Mouse (Mus musculus) kidney, postnatal 36 days (tissue): Measurements from ENCODE around the gene Eddm3b.

Source experiments
- DNase-seq, 2 experiments: peaks; one replicate each; pipeline ENCODE4 v3.0.0; 2021 to 2022; ENCODE audit warnings: mixed read lengths in 2 of 2

Eddm3b gene

DNA sequence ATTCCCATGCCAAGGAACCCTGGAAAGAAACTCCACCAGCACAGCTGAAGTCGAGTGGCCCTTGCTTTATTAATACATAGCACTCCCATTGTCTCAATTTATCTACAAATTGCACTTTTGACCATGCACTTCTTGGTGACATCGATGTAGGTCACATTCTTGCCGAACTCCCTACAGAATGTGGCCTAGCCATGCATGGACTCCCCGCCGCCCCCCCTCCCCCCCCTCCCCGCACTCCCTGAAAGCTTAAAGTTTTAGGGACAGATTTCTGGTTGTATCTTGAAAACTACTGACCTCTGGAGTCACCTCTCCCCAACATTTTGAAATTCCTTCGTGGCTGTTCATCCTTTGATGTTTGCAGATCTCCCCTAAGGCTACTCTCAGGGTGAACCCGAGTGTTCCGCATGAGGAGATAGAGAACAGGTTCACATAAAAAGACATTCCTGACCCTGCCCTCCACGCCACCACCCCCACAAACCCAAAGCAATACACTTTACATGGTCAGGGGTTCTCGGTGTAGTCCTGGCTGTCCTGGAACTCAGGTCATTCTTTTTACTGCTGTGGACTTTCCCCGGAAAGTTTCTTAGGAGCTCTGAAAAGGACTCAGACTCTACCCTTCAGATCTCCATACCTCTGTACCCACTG is at the start of gene Eddm3b:
TSS of gene Eddm3b (plus strand) at position 511 of the 645 bp plus-strand sequence.
- DNase-seq, result peak; percentile 18 to 50

DNA sequence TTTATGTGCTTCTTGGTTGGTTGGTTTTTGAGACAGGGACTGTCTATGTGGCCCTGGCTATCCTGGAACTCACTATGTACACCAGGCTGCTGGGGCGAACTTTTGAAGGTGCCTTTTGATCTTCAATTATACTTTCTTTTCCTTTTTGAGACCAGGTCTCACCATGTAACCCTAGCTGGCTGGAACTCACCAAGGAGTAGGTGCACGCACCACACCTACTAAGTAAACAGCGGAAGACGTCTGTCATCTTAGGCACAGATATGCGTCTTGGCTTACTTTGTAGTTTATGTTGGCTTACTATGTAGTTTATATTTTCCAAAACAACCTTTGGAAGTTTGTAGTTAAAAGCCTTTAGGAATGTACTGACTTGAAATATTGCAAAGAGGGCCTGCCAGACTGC is 45.3 kb upstream of the Eddm3b start:
- DNase-seq, result no peak

GRCm38 (mm10) chr14:51069617-51070016 is 44.6 kb upstream of the Eddm3b start:
- DNase-seq, result peak; percentile 41 to 73

DNA sequence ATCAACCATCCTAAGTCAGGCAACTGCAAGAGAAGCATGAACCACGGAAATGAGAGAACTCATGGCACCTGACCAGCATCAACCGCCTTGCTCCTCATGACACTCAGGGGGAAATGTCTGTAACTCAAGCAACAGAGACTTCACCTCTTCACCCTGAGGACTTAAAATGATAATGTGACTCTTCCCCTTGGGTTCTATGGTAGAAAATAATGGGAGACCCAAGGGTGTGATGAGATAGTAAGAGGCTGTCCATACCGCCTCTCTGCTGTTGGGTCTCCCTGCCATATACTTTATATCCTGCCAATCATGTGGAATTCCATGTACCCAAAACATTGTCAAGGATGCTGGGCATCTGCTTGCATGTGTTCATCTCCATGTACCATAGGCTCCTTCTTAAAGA is 39.9 kb upstream of the Eddm3b start, which contains the start of gene Olfr750:
TSS of gene Olfr750 (minus strand) at position 101 of the 400 bp plus-strand sequence.
- no peak for DNase-seq

DNA sequence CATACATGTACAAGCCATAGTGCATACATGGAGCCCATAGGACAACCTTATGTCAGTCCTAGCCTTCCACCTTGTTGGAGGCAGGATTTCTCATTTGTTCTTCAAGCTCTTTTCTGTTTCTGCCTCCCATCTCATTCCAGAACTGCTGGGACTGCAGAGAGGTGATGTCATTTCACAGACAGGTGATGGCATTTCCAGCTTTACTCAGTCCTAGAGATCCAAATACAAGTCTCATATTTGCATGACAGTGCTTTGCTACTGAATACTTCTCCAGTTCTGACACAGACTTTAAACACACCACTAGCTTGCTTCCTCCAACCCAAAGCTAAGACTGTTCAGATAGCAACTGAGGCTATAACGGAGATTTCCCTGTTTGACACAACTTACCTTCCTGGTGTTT is 35.0 kb upstream of the Eddm3b start:
- DNase-seq, result no peak

- no peak for DNase-seq
Measured at GRCm38 (mm10) chr14:51081035-51081434, 33.2 kb upstream of the Eddm3b start.

DNA sequence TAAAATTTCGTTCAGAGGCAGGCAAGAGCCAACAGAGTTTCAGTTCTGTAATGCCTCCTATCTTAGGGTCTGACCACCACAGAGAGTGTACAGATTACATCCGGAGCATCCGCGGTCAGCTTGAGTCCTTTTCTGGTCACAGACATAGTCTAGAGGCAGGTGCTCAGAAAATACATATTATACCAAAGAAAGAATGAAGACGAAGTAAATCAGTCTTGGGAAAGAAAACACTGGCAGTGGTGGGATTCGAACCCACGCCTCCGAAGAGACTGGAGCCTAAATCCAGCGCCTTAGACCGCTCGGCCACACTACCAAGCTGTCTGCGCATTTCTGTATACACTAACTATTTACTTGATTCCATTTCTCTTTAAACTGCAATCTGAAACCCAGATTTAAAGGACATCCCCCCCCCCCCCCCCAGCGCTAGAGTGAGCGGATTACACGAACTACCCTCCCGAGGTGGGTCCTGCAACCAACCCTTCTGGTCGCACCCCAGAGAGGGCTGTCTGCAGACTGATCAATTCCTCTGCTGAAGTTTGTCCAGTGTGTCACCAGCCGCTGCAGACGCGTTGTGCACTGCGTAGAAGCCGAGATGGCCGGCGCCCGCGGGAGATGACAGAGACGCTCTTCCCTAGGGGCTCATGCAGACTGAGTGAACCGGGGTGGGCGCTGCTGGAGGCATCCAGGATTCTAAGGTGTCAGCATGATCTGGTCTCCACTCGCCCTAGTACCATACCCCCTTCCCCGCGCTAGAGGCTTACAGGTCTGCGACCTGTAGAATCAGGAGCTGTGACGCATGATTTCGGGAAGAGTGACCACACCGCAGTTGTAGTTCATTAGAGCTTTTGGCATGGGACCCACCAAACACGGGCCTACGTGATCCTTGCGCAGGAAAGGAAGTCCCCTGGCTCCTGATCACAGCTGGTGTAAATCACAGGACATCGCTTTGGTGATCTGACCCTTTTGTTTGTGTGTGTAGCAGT is 31.3 kb upstream of the Eddm3b start:
- DNase-seq, result peak; percentile 59 to 78

DNA sequence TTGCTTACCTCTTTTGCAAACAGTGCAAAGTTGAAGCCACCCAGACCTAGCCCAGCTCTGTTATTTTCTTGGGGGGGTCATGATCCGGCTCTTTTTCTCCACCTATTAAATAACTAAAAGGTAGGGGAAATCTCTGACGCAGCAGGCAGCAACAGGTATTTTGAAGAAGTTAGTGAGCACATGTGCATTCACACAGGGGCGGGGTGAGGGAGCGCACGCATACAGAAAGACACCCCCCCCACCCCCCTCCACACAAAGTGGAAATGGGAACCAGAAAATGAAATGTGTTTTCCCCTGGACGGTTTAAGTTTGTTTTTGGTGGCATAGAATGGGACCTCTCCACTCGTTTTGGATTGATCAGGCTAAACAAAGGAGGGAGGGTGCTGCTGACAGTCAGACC is 30.4 kb upstream of the Eddm3b start:
- no peak for DNase-seq

DNA sequence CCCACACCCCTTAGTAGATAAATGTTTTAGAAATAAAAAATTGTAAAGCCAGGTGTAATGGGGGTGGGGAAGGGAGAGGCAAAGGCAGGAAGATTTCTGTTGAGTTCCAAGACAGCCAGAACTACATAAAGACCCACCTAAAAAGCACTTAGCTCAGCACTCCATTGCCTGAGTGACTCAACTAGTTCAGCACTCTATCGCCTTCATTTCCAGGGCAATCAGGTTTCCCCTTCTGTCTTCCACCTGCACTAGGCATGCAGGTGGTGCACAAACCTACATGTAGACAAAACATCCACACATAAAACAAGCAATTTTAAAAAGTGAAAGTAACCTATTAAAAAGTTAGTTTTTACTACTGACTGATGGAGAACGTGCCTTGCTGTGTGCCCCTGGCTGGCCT is 29.1 kb upstream of the Eddm3b start:
- DNase-seq, result no peak

DNA sequence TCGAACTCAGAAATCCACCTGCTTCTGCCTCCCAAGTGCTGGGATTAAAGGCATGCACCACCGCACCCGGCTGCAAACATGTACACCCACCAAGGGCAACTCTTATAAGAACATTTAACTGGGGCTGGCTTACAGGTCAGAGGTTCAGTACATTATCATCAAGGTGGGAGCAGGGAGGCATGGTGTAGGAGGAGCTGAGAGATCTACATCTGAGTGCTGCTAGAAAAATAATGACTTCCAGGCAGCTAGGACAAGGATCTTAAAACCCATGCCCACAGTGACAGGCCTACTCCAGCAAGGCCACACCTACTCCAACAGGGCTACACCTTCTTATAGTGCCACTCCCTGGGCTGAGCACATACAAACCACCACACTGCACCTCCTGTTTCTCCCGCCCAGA is 28.3 kb upstream of the Eddm3b start:
- DNase-seq, result no peak

- DNase-seq, result no peak
Measured at GRCm38 (mm10) chr14:51087762-51088161, 26.5 kb upstream of the Eddm3b start.

DNA sequence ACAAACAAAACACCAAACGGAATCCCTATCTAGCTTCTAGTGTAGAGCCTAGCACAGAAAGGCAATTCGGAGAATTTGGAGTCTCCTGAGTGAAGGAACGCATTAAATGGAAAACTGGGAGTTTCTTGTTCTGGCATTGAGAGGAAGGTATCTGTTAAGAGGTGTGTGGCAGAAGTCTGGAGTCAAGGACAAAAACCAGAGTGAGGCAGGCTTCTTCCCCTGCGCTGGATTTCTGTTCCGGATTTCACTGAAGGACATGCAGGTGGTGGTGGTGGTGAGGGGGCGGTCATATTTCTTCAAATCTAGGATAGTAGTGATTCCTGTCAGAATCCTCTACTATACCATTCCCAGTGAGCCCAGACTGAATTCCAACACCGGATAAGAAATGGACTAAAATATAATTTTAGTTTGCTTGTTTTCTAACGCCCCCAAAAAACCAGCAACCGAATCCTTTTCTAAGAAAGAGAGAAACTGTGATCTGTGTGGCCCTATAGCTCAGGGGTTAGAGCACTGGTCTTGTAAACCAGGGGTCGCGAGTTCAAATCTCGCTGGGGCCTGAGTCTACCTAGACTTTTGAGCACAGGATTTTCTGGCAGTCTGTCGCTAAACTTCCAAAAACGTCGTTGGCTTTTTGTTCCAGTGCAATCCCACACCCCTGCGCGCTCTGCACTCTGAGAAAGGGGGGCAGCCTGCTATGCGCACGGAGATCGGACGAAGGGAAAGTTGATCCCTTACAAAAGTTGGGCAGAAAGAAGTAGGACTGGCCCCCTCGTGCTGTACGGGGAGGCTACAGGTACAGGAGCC is 25.9 kb upstream of the Eddm3b start:
- peak; percentile 90 to 91 for DNase-seq

GRCm38 (mm10) chr14:51088970-51089673 is 25.1 kb upstream of the Eddm3b start:
- DNase-seq, result peak; percentile 97

DNA sequence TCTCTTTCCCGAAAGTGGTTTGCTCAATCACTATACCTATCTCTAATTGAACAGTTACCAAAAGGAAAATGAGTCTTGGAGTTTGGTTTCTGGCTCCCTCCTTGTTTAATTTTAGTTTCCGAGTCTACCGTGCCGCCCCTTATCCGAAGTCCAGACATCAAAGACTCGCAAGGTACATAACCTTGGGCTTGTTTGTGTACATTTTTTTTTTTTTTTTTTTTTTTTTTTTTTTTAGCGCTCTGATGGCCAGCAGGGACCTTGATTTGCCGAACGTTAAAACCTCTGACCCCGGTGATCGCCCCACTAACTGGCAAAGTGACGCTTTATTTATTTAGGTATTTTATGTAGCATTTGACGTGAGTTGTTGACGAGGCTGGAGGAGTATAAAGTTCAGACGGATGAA is 24.6 kb upstream of the Eddm3b start:
- no peak for DNase-seq

- DNase-seq, result peak; percentile 79 to 84
Measured at GRCm38 (mm10) chr14:51090077-51090781, 24.0 kb upstream of the Eddm3b start.

DNA sequence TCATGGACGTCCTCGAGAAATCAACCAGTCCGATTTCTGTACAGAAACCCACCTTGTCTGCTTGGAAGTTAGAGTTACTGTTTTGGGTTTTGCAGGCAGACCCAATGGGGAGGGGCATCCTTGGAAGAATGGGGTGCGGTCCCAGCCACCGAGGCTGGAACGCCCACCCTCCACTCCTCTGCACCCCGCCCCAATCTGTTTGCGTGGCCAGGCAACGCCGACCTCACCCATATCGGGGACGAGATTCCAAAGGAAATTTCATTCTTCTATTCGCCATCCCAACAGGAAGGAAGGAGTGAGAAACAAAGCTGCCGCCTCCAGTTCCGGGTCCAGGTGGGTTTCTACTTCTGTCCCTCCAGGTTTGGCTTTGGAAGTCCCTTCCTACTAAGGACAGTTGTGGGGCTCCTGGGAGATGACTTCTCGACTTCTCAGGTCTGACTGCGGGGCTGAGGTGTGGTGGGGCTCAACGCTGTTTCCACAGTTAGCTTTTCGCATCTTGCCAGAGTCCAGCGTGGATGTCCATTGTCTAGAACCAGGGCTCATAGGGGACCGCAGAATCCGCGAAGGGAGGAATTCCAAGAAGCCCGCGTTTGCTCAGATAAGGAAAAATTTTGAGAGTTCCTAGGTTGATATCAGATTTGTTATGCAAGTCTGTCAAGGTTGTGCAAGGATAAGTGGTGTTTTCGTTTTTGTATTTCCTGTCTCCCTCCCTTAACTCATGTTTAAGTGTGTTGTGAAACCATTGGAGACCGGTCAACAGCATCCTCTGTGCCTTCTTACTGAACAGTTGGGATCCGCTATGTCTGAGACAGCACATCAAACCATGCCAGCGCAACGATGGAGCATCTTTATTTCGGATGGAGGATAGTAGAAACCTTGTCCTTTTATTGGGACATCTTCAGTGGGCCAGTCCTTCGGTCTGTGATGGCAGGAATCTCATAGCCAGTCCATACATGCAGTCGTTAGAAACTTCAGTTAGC is 23.0 kb upstream of the Eddm3b start, which contains the start of the genes Rnase4 and Ang:
TSS of gene Rnase4 (plus strand) at position 157 of the 980 bp plus-strand sequence.
TSS of gene Ang (plus strand) at position 230 of the 980 bp plus-strand sequence.
- peak in 1 of 2 experiments; percentile 43 for DNase-seq

DNA sequence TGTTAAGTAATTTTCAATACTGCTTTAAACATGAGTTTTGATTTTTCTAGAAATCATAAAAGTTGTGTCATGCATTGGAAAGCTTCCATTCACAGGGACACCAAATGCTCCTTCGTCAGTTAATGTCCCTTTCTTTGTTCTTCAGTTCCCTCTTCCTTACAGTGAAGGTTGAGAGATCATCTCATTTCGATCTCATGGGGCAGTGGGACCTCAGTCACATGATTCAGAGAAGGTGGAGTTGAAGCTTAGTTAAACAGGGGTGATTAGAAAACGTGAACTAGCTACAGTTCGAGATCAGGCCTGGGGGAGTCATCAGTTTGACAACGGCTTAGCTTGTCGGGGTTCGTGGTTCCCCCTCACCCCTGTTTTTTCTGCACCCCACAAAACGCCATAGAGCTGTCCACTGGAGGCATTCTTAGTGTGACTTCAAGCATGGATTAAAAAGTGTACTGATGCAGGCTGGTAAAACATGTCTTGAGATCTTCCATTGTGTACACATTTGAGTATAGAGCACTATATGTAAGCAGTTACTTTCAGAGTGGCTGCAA is 22.1 kb upstream of the Eddm3b start:
- DNase-seq, result no peak

GRCm38 (mm10) chr14:51093496-51093895 is 20.7 kb upstream of the Eddm3b start:
- no peak for DNase-seq

DNA sequence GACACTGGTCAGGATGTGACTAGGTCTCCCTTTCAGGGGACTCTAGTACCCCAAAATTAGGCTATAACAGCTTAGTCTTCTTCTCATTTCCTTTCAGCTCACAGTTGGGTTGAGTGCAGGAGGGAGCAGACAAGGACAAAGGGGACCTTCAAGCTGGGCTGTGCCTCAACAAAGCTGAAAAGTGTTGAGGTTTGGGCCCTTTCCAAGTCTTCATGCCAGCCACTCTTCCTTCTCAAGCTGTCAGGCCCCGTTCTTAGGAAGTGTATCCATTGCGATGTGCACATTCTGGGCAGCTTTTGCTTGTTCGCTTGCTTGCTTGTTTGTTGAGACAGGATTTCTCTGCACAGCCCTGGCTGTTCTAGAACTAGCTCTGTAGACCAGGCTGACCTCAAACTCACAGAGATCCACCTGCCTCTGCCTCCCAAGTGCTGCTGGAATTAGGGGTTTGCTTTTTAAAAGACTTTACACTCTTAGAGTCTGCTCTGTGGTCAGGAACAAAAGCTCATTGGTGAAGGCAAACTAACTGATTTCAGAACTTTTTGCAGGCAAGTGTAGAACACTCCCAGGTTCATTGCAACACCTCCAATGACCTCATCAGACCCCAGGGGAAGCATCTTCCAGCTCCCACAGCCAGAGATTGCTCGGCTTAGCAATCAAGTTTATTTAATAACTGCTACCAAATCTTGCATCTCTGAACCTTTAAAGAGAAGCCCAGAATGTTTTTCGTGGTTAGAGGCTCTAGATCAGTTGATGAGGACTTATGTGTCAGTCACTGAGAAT is 19.9 kb upstream of the Eddm3b start:
- DNase-seq, result no peak
